Mouse (Mus musculus) C2C12 (cell line): Measurements from ENCODE around the gene Gkap1.

Experiments used
- CEBPB ChIP-seq: IDR thresholded peaks from one replicate; pipeline ENCODE4 v1.6.1; 2011; ENCODE audit warnings: low read depth, mild to moderate bottlenecking, control low read depth, moderate library complexity
- CTCF ChIP-seq: IDR thresholded peaks from one replicate; pipeline ENCODE4 v1.5.1; 2011; ENCODE audit not compliant: control insufficient read depth, insufficient read depth, insufficient read length
- MAX ChIP-seq: IDR thresholded peaks from one replicate; pipeline ENCODE4 v1.6.1; 2011; ENCODE audit warnings: mild to moderate bottlenecking, control low read depth
- MYOD1 ChIP-seq: IDR thresholded peaks from one replicate; pipeline ENCODE4 v1.6.1; 2011; ENCODE audit warnings: low read depth; ENCODE audit not compliant: control insufficient read depth, insufficient read length
- MYOG ChIP-seq: IDR thresholded peaks from one replicate; pipeline ENCODE4 v1.6.1; 2011; ENCODE audit not compliant: control insufficient read depth, insufficient read length; ENCODE audit errors: extremely low read depth

DNA sequence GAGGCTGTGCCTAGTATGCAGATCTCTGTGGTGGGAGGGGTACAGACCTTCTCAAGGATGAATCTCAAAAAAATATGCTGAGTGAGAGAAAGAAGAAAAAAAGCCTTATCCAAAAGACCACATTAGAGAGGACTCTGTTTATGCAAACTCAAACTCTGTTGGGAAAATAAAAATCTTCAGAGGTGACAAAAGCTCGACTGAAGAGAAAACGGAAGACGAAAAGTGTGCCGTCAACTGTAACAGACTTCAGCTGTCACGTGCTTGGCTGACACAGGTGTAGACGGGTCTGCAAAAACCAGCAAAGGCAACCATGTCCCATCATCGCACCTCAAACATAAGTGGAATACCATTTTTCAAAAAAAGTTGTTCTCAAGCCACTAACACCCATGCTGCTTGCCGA is 61.7 kb downstream of the Gkap1 start:
- TF ChIP-seq MAX = no peak
- no peak for TF ChIP-seq CTCF
- TF ChIP-seq MYOG = no peak
- TF ChIP-seq MYOD1 = no peak
- no peak for TF ChIP-seq CEBPB
